Mouse (Mus musculus) adrenal gland, postnatal 36 days (tissue): ENCODE data around the gene Adamts12. TPM values are rescaled to one million over a fixed set of nuclear protein-coding genes. Genes with fewer than 3 reads are reported as not detected.

Experiments
- DNase-seq, 2 experiments: peaks; one replicate each; pipeline ENCODE4 v3.0.0; 2021; ENCODE audit warnings: mixed read lengths in 1 of 2
- total RNA-seq, 2 experiments: library from RNA; stranded (reverse); gene quantifications; 2 replicates each; pipeline ENCODE4 v1.2.3; 2021

Adamts12 gene
- total RNA-seq, 2 experiments from 2014 or later, result 5.8 to 9.1 TPM

DNA sequence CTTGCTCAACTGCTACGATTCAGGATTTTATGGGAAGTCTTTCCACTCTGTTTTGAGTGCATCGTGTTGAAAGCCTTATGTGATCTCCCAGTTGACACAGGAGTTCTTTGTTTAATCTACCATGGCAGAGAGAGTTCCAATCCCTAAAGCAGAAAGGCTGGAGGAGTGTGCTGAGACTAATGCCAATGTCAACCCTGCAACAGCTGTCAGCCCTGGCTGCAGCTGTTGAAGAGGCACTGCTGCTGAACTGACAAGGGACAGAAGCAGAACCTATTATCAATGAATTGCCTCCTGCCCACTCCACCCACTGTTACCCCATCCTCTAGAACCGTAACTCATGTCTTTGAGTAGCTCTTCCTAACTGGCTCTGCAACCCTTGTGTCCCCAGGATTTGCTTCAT lies 101.3 kb downstream of the Adamts12 start:
- DNase-seq, result no peak

DNA sequence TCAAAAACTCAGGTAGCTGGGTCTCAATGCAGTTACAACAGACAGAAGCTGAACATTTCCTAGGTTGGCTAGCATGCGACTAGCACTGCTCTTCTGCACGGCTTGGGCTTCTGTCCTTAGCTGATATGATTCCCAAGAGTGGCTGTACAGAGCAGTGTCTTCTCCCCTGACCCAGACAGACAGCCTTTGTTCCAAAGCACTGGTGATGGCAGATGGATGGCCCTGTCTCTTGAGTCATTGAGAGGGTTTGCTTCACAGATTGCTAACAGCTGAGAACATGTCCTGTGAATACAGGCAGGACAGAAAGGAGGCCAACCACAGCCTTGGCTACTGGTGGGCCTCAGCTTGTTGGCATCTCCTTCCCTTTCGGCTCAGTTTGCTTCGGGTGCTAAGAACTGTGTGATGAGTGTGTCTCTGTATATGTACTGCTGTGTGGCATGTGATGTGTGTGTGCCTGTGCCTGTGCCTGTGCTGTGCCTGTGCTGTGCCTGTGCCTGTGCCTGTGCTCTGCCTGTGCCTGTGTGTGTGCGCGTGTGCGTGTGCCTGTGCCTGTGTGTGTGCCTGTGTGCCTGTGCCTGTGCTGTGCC lies 109.4 kb downstream of the Adamts12 start:
- DNase-seq, result no peak

DNA sequence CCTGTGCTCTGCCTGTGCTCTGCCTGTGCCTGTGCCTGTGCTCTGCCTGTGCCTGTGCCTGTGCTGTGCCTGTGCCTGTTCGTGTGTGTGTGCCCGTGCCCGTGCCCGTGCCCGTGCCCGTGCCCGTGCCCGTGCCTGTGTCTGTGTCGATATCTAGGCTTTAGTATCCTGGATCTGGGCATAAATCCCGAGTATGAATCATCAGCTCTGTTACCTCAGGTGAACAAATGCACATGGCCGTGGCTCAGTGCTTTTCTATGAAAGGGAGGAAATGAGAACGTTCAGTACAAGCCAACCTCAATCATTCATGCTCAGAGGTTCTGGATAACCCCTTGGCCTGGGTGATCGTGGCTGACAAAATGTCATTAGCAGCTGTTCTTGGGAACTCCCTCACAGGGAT lies 110.3 kb downstream of the Adamts12 start:
- DNase-seq, result no peak

DNA sequence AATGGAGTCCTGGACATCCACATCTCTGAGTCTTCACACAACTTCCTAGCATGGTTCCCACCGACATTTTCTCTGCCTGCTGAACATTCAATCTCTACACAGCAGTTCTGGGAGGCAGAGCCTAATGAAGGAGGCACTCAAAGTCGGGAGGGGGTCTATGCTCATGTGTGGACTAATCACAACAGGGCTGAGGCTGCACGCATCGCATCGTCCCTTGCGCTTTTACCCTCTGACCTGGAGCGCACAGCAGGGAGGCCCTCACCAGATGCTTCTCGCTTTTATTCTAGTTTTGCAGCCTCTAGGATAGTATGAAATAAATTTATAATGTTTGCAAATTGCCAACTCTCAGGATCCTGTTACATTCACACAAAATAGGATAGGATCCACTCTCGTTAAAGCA lies 112.9 kb downstream of the Adamts12 start:
- DNase-seq, result no peak

- DNase-seq, result no peak
These were observed 115.2 kb downstream of the Adamts12 start for GRCm38 (mm10) chr15:11179751-11180169.

DNA sequence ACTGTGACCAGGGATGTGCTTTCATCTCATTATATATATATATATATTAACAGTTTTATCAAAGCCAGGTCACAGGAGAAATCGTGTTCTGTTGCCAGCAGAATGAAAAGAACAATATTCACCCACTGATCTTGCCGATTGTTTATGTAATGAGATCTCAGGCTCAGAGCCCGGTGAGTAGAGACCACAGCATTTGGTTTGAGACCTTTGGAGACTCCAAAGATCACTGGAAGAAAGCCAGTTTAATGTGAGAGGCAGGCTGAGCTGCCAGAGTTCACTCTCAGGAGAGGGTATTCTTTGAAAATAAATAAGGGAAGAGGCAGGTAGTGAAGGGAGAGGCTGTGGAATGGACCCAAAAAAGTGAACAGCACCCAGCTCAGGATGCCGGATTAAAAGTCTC lies 122.1 kb downstream of the Adamts12 start:
- no peak for DNase-seq

DNA sequence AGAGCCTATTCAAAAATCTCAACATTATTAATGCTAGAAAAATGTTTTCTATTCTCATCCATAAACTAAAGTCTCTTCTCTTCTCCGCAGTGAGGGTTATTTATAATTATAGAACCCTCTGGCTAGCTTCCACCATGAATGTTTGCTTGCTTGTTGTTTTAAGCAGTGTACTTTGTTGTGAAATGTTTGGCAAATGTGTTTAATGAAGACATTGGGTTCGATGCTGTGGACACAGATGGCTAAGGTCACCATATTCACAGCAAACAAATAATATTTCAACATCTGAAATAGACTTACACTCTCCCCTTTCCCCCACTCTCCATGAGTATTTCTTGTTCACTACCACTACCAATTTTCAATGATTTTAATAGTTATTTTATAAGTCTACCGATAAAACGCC lies 125.9 kb downstream of the Adamts12 start:
- DNase-seq, result no peak

GRCm38 (mm10) chr15:11192762-11193161 lies 128.2 kb downstream of the Adamts12 start:
- DNase-seq, result no peak

GRCm38 (mm10) chr15:11197051-11197450 lies 132.5 kb downstream of the Adamts12 start:
- DNase-seq, result no peak

DNA sequence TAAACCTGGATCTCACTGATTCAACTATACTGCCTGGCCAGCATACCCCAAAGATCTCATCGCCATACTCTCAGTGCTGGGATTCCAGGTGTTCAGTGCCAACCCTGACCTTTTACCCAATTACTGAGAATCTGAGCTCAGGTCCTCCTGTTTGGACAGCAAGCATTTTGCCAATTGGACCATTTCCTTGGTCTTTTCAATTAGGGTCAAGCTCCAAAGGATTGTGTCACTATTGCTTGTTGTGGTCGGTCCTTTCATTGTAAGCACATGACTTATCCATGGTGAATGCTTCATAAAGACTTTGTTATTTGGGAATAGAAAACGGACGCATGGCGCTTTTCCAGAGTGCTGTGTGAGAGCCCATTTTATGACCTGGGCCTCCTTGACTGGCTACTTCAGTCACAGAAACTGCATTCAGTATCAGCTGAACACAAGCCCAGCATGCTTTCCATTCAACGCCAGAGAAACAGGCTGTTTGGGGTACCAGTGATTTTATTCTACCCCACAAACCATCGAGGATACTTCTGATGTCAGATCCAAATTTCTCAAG lies 133.7 kb downstream of the Adamts12 start:
- DNase-seq, result no peak

DNA sequence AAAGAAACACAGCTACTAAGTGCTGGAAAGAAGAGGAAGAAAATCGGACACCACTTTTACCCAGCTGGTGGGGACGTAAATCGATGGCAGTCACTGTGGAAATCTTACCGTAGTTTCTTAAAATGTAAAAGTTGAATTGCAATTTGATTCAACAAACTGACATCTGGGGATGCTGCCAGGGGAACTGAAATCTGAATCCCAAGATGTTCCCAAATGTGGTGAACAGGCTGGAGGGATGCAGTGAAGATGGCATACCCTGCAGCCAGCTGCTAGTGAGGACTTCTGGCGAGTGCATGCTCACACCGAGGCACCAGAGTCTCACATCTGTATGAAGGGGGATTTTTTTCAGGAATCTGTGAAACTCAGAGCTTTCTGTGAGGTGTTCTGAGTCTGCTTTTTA lies 138.5 kb downstream of the Adamts12 start:
- no peak for DNase-seq

- no peak for DNase-seq
These were observed 140.3 kb downstream of the Adamts12 start for GRCm38 (mm10) chr15:11204934-11205333.

DNA sequence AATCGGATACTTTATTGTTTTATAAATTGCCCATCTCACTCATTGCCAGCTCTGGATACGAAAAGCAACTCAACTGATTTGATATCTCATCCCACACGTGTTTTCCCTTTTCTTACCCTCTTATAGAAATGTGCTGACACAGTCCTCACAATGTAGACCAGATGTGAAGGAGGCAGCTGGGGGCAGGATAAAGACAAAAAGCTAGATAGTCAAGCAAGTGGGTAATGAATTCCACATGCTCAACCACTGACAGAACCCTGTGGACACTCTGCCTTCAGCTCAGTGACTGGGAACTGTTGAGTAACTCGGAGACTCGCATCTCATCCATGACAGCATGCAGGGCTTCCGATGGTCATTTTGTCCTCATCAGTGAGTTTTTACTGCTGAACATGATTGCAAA lies 146.4 kb downstream of the Adamts12 start:
- DNase-seq, result no peak

- no peak for DNase-seq
These were observed 169.5 kb downstream of the Adamts12 start for GRCm38 (mm10) chr15:11233906-11234632.

- no peak for DNase-seq
These were observed 175.8 kb downstream of the Adamts12 start for GRCm38 (mm10) chr15:11240406-11240805.

- DNase-seq, result no peak
These were observed 176.7 kb downstream of the Adamts12 start for GRCm38 (mm10) chr15:11241288-11241687.

GRCm38 (mm10) chr15:11246402-11246801 lies 181.8 kb downstream of the Adamts12 start:
- DNase-seq, result no peak

- no peak for DNase-seq
These were observed 214.9 kb downstream of the Adamts12 start for GRCm38 (mm10) chr15:11279273-11280080.

GRCm38 (mm10) chr15:11280689-11281264 lies 216.2 kb downstream of the Adamts12 start:
- no peak for DNase-seq

DNA sequence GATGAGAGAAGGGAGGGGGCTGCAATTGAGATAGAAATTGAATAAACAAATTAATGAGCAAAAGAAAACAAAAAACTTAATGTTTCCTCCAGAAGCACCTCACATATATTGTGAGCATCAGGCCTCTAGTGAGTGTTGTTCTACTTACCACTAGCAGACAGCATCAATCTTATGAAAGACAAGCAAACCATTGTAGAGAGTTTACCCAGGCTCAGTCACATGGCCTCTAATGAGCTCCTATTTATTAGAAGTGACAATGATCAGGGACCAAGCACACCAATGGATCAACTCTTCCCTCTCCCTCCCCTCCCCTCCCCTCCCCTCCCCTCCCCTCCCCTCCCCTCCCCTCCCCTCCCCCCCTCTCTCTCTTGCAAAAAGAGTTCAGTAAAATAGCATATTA lies 218.6 kb downstream of the Adamts12 start:
- DNase-seq, result no peak

GRCm38 (mm10) chr15:11287780-11288179 lies 223.2 kb downstream of the Adamts12 start:
- peak in 1 of 2 experiments; percentile 3 for DNase-seq

DNA sequence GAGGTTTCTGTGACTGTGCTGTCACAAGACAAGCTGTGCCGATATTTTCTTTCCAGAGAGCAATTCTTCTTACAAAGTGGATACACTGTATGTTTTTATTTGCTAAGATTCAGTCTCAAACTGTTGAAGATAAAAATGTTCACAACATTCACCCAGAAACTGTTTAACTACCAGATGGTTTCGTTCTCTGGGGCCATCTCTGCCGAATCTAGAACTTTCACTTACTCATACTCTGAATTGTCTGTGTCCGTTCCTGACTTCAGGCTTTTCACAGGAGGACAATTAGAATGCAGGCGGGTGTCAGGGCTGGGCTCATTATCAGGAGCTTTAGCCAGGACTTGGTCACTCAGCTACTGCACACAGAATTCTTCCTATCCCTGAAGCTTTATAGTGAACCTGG lies 227.7 kb downstream of the Adamts12 start:
- DNase-seq, result no peak
